Mouse (Mus musculus): ENCODE results near the gene Lifr. TPM values are rescaled to one million over a fixed set of nuclear protein-coding genes. Genes with fewer than 3 reads are reported as not detected.
A peak's percentile ranks its signal among the peaks of the same experiment; 100 is the strongest.

The Lifr gene
- polyA plus RNA-seq, 1 experiment from 2014 or later, result 35.2 TPM

DNA sequence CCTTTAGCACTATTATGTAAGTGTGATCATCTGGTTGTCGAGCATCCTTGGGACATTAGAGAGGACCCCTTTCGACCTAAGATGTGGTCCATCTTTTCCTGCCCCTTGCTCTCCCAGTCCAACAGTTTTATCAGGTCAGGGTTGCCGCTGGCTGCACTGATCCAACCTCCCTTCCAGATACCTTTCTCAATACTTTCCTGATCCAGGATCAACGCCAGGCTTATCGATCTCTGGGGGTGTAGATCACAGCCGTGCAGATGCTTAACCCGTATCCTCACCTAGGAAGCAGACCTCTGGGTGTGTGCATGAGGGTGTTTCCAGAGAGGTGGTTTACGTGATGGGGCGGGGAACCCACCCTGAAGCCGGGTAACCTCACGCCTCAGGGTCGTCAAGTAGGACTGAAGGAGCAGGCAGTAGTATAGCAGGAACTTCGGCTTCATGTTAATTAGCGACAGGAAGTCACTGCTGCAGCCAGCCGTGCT, 53.3 kb downstream of the Lifr start:
- no peak for ATAC-seq (ENCODE audit: low FRiP score)
- Histone ChIP-seq H3K4me2 (replicated peaks) (no peak overlapping the region), H3K9ac (no peak overlapping the region), H3K4me3 (replicated peaks; ENCODE audit: low read length) (no peak overlapping the region), H3K27ac (no peak overlapping the region), H3K27me3 (ENCODE audit: control insufficient read depth, insufficient read depth, low read length) (no peaks in the 10 kb centered on the region), H3K4me1 (replicated peaks; ENCODE audit: control insufficient read depth, insufficient read depth, low read length) (peaks cover 11% of the 10 kb centered on the region; the same call in 1 of the 2 replicates), H3K36me3 (replicated peaks; ENCODE audit: control insufficient read depth, insufficient read depth) (no peaks in the 10 kb centered on the region), H3K9me3 (ENCODE audit: control insufficient read depth, low read length) (no peaks in the 10 kb centered on the region)
- WGBS, result 78% methylated on average over 15 of the region's 15 CpGs
- DNase-seq (ENCODE audit: low spot score), result no peak

DNA sequence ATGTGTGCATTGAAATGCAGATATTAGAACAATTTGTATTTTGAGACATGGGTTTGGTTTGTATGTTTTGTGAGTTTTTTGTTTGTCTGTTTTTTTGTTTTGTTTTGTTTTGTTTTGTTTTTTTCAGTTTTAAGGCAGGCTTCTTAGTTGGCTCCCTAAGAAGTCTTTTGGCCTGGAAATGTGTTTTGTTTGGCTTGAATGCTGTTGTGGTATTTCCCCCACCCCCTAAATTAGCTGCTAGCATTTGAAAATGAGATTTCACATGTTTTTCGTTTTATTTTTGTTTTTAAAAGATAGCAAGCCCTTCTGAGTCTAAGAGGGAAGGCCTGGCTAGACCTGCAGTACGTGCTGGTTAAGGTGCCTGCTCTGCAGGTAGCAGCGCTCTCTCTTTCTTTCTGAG, 54.1 kb downstream of the Lifr start:
- Histone ChIP-seq H3K27me3 (ENCODE audit: control insufficient read depth, insufficient read depth, low read length) (no peaks in the 10 kb centered on the region), H3K4me3 (replicated peaks; ENCODE audit: low read length) (no peak overlapping the region), H3K9ac (no peak overlapping the region), H3K4me2 (replicated peaks) (no peak overlapping the region), H3K27ac (no peak overlapping the region), H3K36me3 (replicated peaks; ENCODE audit: control insufficient read depth, insufficient read depth) (no peaks in the 10 kb centered on the region), H3K4me1 (replicated peaks; ENCODE audit: control insufficient read depth, insufficient read depth, low read length) (peaks cover 11% of the 10 kb centered on the region; the same call in 1 of the 2 replicates), H3K9me3 (ENCODE audit: control insufficient read depth, low read length) (no peaks in the 10 kb centered on the region)
- ATAC-seq (ENCODE audit: low FRiP score) (no peak), DNase-seq (ENCODE audit: low spot score) (no peak)
- WGBS, result 70% methylated on average over 3 of the region's 3 CpGs

- DNase-seq (ENCODE audit: low spot score), result no peak
- H3K9ac ChIP-seq, result no peak overlapping the region
- H3K36me3 ChIP-seq (replicated peaks; ENCODE audit: control insufficient read depth, insufficient read depth), result no peaks in the 10 kb centered on the region
- peaks cover 11% of the 10 kb centered on the region; the same call in 1 of the 2 replicates for H3K4me1 ChIP-seq (replicated peaks; ENCODE audit: control insufficient read depth, insufficient read depth, low read length)
- H3K4me3 ChIP-seq (replicated peaks; ENCODE audit: low read length), result no peak overlapping the region
- 90% methylated on average over 9 of the region's 9 CpGs for WGBS
- H3K4me2 ChIP-seq (replicated peaks), result no peak overlapping the region
- ATAC-seq (ENCODE audit: low FRiP score), result no peak
- H3K27me3 ChIP-seq (ENCODE audit: control insufficient read depth, insufficient read depth, low read length), result no peaks in the 10 kb centered on the region
- H3K27ac ChIP-seq, result no peak overlapping the region
- no peaks in the 10 kb centered on the region for H3K9me3 ChIP-seq (ENCODE audit: control insufficient read depth, low read length)
These were observed 54.5 kb downstream of the Lifr start for GRCm38 (mm10) chr15:7144942-7145341.

DNA sequence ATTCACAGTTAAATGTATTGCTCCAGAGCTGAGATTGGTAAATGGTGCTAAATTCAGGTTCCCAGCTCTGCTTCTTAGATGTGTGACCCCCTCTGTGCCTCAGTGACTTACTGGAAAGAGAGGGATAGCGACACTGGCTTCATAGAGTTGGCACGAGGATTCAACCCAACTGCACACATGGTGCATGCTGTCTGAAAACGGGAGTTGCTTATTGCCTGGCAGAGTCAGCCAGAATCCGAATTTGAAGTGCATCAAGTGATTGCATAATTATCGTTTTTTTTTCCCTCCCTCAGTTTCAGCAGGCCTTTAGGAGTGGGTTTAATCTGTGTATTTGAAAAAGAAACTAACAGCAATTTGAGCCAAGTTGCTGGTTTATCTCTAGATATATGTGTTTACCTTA, 55.1 kb downstream of the Lifr start:
- Histone ChIP-seq H3K4me3 (replicated peaks; ENCODE audit: low read length) (no peak overlapping the region), H3K36me3 (replicated peaks; ENCODE audit: control insufficient read depth, insufficient read depth) (no peaks in the 10 kb centered on the region), H3K27me3 (ENCODE audit: control insufficient read depth, insufficient read depth, low read length) (no peaks in the 10 kb centered on the region), H3K9ac (no peak overlapping the region), H3K4me2 (replicated peaks) (no peak overlapping the region), H3K27ac (no peak overlapping the region), H3K4me1 (replicated peaks; ENCODE audit: control insufficient read depth, insufficient read depth, low read length) (peaks cover 11% of the 10 kb centered on the region; the same call in 1 of the 2 replicates), H3K9me3 (ENCODE audit: control insufficient read depth, low read length) (no peaks in the 10 kb centered on the region)
- WGBS, result 73% methylated on average over 5 of the region's 5 CpGs
- ATAC-seq (ENCODE audit: low FRiP score) (no peak), DNase-seq (ENCODE audit: low spot score) (no peak)

DNA sequence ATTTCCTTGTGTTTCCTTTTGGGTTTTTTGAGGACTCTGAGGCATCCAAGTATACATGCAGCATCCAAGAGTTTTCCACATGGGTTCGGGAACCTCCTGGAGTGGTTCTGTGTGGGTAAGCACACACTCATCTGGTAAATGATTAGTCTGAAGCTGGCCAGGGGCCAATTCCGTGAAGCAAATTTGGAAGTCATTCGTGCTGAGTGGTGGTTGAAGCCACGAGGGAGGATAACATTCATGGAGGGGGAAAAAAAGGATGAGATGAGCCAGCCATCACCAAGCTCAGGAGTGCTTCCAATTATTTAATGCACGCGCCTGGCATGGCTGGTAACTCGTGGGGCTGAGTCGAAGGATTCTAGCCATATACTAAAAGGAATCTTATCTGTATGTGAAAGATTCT, 56.1 kb downstream of the Lifr start:
- ATAC-seq (ENCODE audit: low FRiP score) (no peak), DNase-seq (ENCODE audit: low spot score) (no peak)
- 61% methylated on average over 8 of the region's 8 CpGs for WGBS
- no peak overlapping the region for H3K27ac ChIP-seq
- no peak overlapping the region for H3K4me2 ChIP-seq (replicated peaks)
- H3K27me3 ChIP-seq (ENCODE audit: control insufficient read depth, insufficient read depth, low read length), result no peaks in the 10 kb centered on the region
- H3K9me3 ChIP-seq (ENCODE audit: control insufficient read depth, low read length), result no peaks in the 10 kb centered on the region
- H3K4me1 ChIP-seq (replicated peaks; ENCODE audit: control insufficient read depth, insufficient read depth, low read length), result peaks cover 11% of the 10 kb centered on the region; the same call in 1 of the 2 replicates
- no peak overlapping the region for H3K4me3 ChIP-seq (replicated peaks; ENCODE audit: low read length)
- no peaks in the 10 kb centered on the region for H3K36me3 ChIP-seq (replicated peaks; ENCODE audit: control insufficient read depth, insufficient read depth)
- H3K9ac ChIP-seq, result no peak overlapping the region

GRCm38 (mm10) chr15:7149796-7150195, 59.4 kb downstream of the Lifr start:
- Histone ChIP-seq H3K9me3 (ENCODE audit: control insufficient read depth, low read length) (no peaks in the 10 kb centered on the region), H3K4me1 (replicated peaks; ENCODE audit: control insufficient read depth, insufficient read depth, low read length) (peaks cover 17% of the 10 kb centered on the region), H3K36me3 (replicated peaks; ENCODE audit: control insufficient read depth, insufficient read depth) (no peaks in the 10 kb centered on the region), H3K27me3 (ENCODE audit: control insufficient read depth, insufficient read depth, low read length) (no peaks in the 10 kb centered on the region), H3K27ac (no peak overlapping the region), H3K4me3 (replicated peaks; ENCODE audit: low read length) (no peak overlapping the region), H3K4me2 (replicated peaks) (no peak overlapping the region), H3K9ac (no peak overlapping the region)
- DNase-seq (ENCODE audit: low spot score) (no peak), ATAC-seq (ENCODE audit: low FRiP score) (no peak)
- WGBS, result 88% methylated on average over 18 of the region's 18 CpGs

DNA sequence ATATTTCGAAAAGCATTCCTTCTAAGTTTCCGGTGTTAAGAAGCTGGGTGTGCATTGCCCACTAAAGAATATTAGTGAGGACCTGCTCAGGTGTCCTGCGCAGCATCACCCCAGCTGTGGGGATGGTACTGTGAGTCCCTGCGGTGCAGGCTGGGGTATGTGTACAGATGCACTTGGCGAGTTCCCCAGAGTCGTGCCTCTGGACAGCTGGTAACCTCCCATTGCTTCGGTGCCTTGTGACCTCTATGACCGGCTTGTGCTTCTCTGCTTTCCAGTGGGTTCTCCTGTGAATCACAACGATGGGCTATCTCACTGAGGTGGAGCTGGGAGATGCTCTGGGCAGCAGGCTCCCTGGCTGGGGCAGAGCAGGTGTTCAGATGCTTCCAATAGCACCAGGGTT, 60.2 kb downstream of the Lifr start:
- Histone ChIP-seq H3K4me1 (replicated peaks; ENCODE audit: control insufficient read depth, insufficient read depth, low read length) (peaks cover 14% of the 10 kb centered on the region), H3K27me3 (ENCODE audit: control insufficient read depth, insufficient read depth, low read length) (no peaks in the 10 kb centered on the region), H3K27ac (no peak overlapping the region), H3K9me3 (ENCODE audit: control insufficient read depth, low read length) (no peaks in the 10 kb centered on the region), H3K36me3 (replicated peaks; ENCODE audit: control insufficient read depth, insufficient read depth) (no peaks in the 10 kb centered on the region), H3K4me3 (replicated peaks; ENCODE audit: low read length) (no peak overlapping the region), H3K4me2 (replicated peaks) (no peak overlapping the region), H3K9ac (no peak overlapping the region)
- DNase-seq (ENCODE audit: low spot score) (no peak), ATAC-seq (ENCODE audit: low FRiP score) (no peak)
- 88% methylated on average over 9 of the region's 9 CpGs for WGBS

DNA sequence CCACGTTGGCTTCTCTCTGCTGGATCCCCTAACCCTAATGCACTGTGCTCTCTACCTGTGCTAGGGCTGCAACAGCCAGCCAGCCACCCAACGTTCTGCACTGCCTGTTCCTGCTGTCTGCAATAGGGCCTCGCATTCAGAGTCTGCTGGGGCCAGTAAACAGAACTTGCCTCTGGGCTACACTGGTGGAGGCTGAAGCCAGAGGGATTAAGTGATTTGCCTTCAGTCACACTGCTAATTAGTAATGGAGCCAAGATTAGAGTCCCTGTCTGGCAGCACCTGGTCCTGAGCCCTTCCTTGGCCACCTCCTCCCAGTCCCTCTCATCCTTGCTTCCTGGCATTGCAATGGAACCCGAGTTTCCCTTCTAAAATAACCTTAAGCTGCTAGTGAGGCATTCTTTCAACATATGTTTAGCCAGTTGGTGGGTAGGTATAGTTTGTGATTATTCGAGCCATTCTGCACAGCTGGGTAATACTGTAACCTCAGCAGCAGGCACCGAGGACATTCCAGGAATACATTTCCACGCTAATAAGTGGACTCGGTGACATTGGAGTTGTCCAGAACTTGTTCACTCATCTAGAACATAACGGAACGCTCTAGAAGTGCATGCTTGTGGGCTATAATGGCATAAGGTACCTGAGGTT, 61.8 kb downstream of the Lifr start:
- DNase-seq (ENCODE audit: low spot score) (no peak), ATAC-seq (ENCODE audit: low FRiP score) (no peak)
- 71% methylated on average over 10 of the region's 10 CpGs for WGBS
- H3K27me3 ChIP-seq (ENCODE audit: control insufficient read depth, insufficient read depth, low read length), result no peaks in the 10 kb centered on the region
- no peak overlapping the region for H3K9ac ChIP-seq
- peaks cover 13% of the 10 kb centered on the region for H3K4me1 ChIP-seq (replicated peaks; ENCODE audit: control insufficient read depth, insufficient read depth, low read length)
- H3K4me2 ChIP-seq (replicated peaks), result no peak overlapping the region
- H3K4me3 ChIP-seq (replicated peaks; ENCODE audit: low read length), result no peak overlapping the region
- H3K27ac ChIP-seq, result no peak overlapping the region
- no peaks in the 10 kb centered on the region; the same call in 1 of the 2 replicates for H3K36me3 ChIP-seq (replicated peaks; ENCODE audit: control insufficient read depth, insufficient read depth)
- no peaks in the 10 kb centered on the region for H3K9me3 ChIP-seq (ENCODE audit: control insufficient read depth, low read length)

DNA sequence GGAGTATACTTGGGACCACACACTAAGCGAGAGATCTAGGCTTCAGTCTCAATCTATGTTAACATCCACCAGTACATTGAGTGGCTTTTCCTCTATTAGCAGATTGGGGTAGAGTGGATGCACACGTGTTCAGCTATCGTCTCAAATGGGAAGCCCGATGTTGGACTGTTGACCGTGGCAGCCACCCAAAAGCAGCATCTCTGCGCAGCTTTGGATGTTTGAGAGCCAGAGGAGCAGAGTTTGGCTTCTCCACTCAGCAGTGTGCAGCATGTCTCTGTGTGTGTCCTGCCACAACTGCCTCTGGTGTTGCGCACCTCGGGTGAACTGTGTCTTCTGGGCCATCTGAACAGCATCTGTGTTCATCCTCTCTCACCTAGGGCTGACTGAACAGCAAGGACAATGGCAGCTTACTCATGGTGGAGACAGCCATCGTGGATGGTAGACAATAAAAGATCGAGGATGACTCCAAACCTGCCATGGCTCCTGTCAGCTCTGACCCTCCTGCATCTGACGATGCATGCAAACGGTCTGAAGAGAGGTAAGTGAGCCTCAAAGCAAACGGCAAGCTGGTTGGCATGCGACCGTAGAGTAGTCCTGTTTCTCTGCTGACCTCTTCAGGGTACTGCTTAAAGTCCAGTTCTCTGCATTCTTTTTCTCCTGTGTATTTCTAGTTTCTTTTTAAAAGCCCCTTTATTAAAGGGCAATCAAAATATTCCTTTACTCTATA, 63.8 kb downstream of the Lifr start:
- DNase-seq (ENCODE audit: low spot score) (peak; percentile 40), ATAC-seq (ENCODE audit: low FRiP score) (no peak)
- Histone ChIP-seq H3K27me3 (ENCODE audit: control insufficient read depth, insufficient read depth, low read length) (no peaks in the 10 kb centered on the region), H3K27ac (no peak overlapping the region), H3K9ac (no peak overlapping the region), H3K36me3 (replicated peaks; ENCODE audit: control insufficient read depth, insufficient read depth) (no peaks in the 10 kb centered on the region; the same call in 1 of the 2 replicates), H3K4me1 (replicated peaks; ENCODE audit: control insufficient read depth, insufficient read depth, low read length) (peaks cover 13% of the 10 kb centered on the region), H3K4me2 (replicated peaks) (no peak overlapping the region), H3K9me3 (ENCODE audit: control insufficient read depth, low read length) (no peaks in the 10 kb centered on the region), H3K4me3 (replicated peaks; ENCODE audit: low read length) (no peak overlapping the region)
- WGBS, result 76% methylated on average over 15 of the region's 15 CpGs
